Mouse (Mus musculus): Measurements from ENCODE around the gene Uox.

- TF ChIP-seq GATA1 (IDR thresholded peaks at IDR 0.05; ENCODE audit: low read length) (no peak), TAL1 (IDR thresholded peaks at IDR 0.05; ENCODE audit: low read length) (no peak)
Measured at GRCm38 (mm10) chr3:146599198-146599900, 29.1 kb downstream of the Uox start.

Measured in erythroblast, embryonic 14.5 days (primary cell).